Mouse (Mus musculus) hindbrain, embryonic 10.5 days (tissue): Measurements from ENCODE around the gene Cbfb. TPM values are rescaled to one million over a fixed set of nuclear protein-coding genes. Genes with fewer than 3 reads are reported as not detected.

Experiments
- DNase-seq: peaks from one replicate; pipeline ENCODE4 v3.0.0-alpha.2; 2017; ENCODE audit warnings: low spot score
- H3K27ac ChIP-seq: fragments of 300-500 bp; sonication (generic); 2 replicates; pipeline ENCODE4 v1.5.1; 2016; ENCODE audit warnings: mild to moderate bottlenecking, moderate library complexity
- H3K27me3 ChIP-seq: fragments of 300-500 bp; sonication (generic); 2 replicates; pipeline ENCODE4 v1.6.1; 2016; ENCODE audit warnings: mild to moderate bottlenecking; ENCODE audit not compliant: poor library complexity, insufficient read depth, severe bottlenecking
- H3K36me3 ChIP-seq: fragments of 300-500 bp; sonication (generic); 2 replicates; pipeline ENCODE4 v1.6.1; 2016; ENCODE audit warnings: mild to moderate bottlenecking, moderate library complexity
- H3K4me1 ChIP-seq: fragments of 300-500 bp; sonication (generic); replicated peaks from 2 replicates; pipeline ENCODE4 v1.6.1; 2016; ENCODE audit warnings: mild to moderate bottlenecking
- H3K4me3 ChIP-seq: fragments of 300-500 bp; sonication (generic); 2 replicates; pipeline ENCODE4 v1.5.1; 2016; ENCODE audit warnings: mild to moderate bottlenecking, moderate library complexity
- H3K9me3 ChIP-seq: fragments of 300-500 bp; sonication (generic); 2 replicates; pipeline ENCODE4 v1.6.1; 2016; ENCODE audit warnings: mild to moderate bottlenecking, moderate library complexity
- WGBS: fragments of 180-500 bp; shearing (Covaris S2); methylation state at CpG from one replicate; pipeline ENCODE4 v1.1.7; 2016; 5-methylcytosine and 5-hydroxymethylcytosine counted together
- polyA plus RNA-seq: library from polyadenylated mRNA; unstranded; fragments of >200 nt; fragmentation: Nextera tagmentation; extraction: Ambion mirVana; gene quantifications from 2 replicates; pipeline ENCODE4 v1.2.1, GENCODE M21; 2016

Gene Cbfb
- polyA plus RNA-seq, 1 experiment from 2014 or later, result 42.1 TPM

- peaks cover 7% of the 10 kb centered on the region; the same call in 1 of the 2 replicates for H3K9me3 ChIP-seq
These were observed 89.3 kb downstream of the Cbfb start for GRCm38 (mm10) chr8:105259721-105260320.

GRCm38 (mm10) chr8:105260371-105261099 is 90.1 kb downstream of the Cbfb start:
- H3K36me3 ChIP-seq, result no peaks in the 10 kb centered on the region
- H3K27me3 ChIP-seq, result peaks cover 100% of the 10 kb centered on the region
- H3K4me3 ChIP-seq, result no peak overlapping the region
- no peak for DNase-seq
- H3K4me1 ChIP-seq, result peaks cover 31% of the 10 kb centered on the region
- WGBS, result 61% methylated on average over 7 of the region's 7 CpGs
- H3K27ac ChIP-seq, result no peak overlapping the region
- peaks cover 7% of the 10 kb centered on the region; the same call in 1 of the 2 replicates for H3K9me3 ChIP-seq

More at GRCm38 (mm10) chr8:105259721-105260320, 89.3 kb downstream of the Cbfb start:
- peak overlapping the region; percentile 51 for H3K4me3 ChIP-seq
- H3K27me3 ChIP-seq, result peaks cover 100% of the 10 kb centered on the region
- H3K4me1 ChIP-seq, result peaks cover 34% of the 10 kb centered on the region
- H3K36me3 ChIP-seq, result no peaks in the 10 kb centered on the region
- WGBS, result 4% methylated on average over 30 of the region's 30 CpGs
- DNase-seq, result peak; percentile 84
- H3K27ac ChIP-seq, result no peak overlapping the region

GRCm38 (mm10) chr8:105261326-105261980 is 91.0 kb downstream of the Cbfb start:
- Histone ChIP-seq H3K4me3 (no peak overlapping the region), H3K27me3 (peaks cover 100% of the 10 kb centered on the region), H3K9me3 (peaks cover 12% of the 10 kb centered on the region), H3K27ac (no peak overlapping the region), H3K4me1 (peaks cover 30% of the 10 kb centered on the region), H3K36me3 (no peaks in the 10 kb centered on the region)
- no peak for DNase-seq
- WGBS, result 86% methylated on average over 12 of the region's 12 CpGs

- no peak for DNase-seq
- H3K4me3 ChIP-seq, result peak overlapping the region; percentile 74; the same call in 1 of the 2 replicates
- H3K4me1 ChIP-seq, result peaks cover 39% of the 10 kb centered on the region
- H3K27me3 ChIP-seq, result peaks cover 100% of the 10 kb centered on the region
- H3K27ac ChIP-seq, result no peak overlapping the region
- peaks cover 13% of the 10 kb centered on the region for H3K9me3 ChIP-seq
- H3K36me3 ChIP-seq, result no peaks in the 10 kb centered on the region
- WGBS, result 42% methylated on average over 16 of the region's 16 CpGs
These were observed 92.9 kb downstream of the Cbfb start for GRCm38 (mm10) chr8:105263244-105263912.

- H3K4me1 ChIP-seq, result peaks cover 39% of the 10 kb centered on the region
- DNase-seq, result peak; percentile 76
- WGBS, result 1% methylated on average over 54 of the region's 54 CpGs
- peak within 1 kb of the TSS; percentile 74 for H3K4me3 ChIP-seq
- H3K9me3 ChIP-seq, result peaks cover 13% of the 10 kb centered on the region
- no peaks in the 10 kb centered on the region for H3K36me3 ChIP-seq
- peaks cover 100% of the 10 kb centered on the region for H3K27me3 ChIP-seq
- H3K27ac ChIP-seq, result peak within 1 kb of the TSS; percentile 56
These were observed 93.8 kb downstream of the Cbfb start, which contains the start of the genes Tradd and Fbxl8 for GRCm38 (mm10) chr8:105264024-105264982. Gene Tradd (minus strand): TSS chr8:105264609. Gene Fbxl8 (plus strand): TSS chr8:105264648.

- no peak overlapping the region for H3K27ac ChIP-seq
- DNase-seq, result no peak
- H3K36me3 ChIP-seq, result no peaks in the 10 kb centered on the region
- peaks cover 39% of the 10 kb centered on the region for H3K4me1 ChIP-seq
- H3K4me3 ChIP-seq, result peak overlapping the region; percentile 74
- H3K9me3 ChIP-seq, result peaks cover 13% of the 10 kb centered on the region
- WGBS, result 16% methylated on average over 10 of the region's 10 CpGs
- peaks cover 100% of the 10 kb centered on the region for H3K27me3 ChIP-seq
These were observed 94.7 kb downstream of the Cbfb start for GRCm38 (mm10) chr8:105265128-105265527.

- peaks cover 9% of the 10 kb centered on the region for H3K9me3 ChIP-seq
- WGBS, result 6% methylated on average over 13 of the region's 13 CpGs
- peaks cover 100% of the 10 kb centered on the region for H3K27me3 ChIP-seq
- no peak for DNase-seq
- peaks cover 50% of the 10 kb centered on the region for H3K4me1 ChIP-seq
- no peaks in the 10 kb centered on the region for H3K36me3 ChIP-seq
- no peak overlapping the region for H3K27ac ChIP-seq
- H3K4me3 ChIP-seq, result no peak overlapping the region
These were observed 96.3 kb downstream of the Cbfb start for GRCm38 (mm10) chr8:105266775-105267174.

Other genes starting within 250 kb of the Cbfb start
- gene Ces2e, start 244.4 kb upstream of the Cbfb start, polyA plus RNA-seq, result not detected in 2 replicates
- gene Ces2f, start 223.3 kb upstream of the Cbfb start, polyA plus RNA-seq, result not detected in 2 replicates
- not detected in 2 replicates for gene Ces2g, start 209.0 kb upstream of the Cbfb start, polyA plus RNA-seq
- not detected in 2 replicates for gene Ces2h, start 169.8 kb upstream of the Cbfb start, polyA plus RNA-seq
- not detected in 2 replicates for gene Ces3a, start 122.1 kb upstream of the Cbfb start, polyA plus RNA-seq
- not detected in 2 replicates for gene Ces3b, start 86.9 kb upstream of the Cbfb start, polyA plus RNA-seq
- gene Ces4a, start 38.9 kb upstream of the Cbfb start, polyA plus RNA-seq, result not detected in 2 replicates
- gene D230025D16Rik, start 54.5 kb downstream of the Cbfb start, polyA plus RNA-seq, result 27.0 and 27.1 TPM in 2 replicates
- 2.6 and 3.3 TPM in 2 replicates for gene B3gnt9, start 84.5 kb downstream of the Cbfb start, polyA plus RNA-seq
- 15.4 and 16.3 TPM in 2 replicates for gene Tradd, start 93.9 kb downstream of the Cbfb start, polyA plus RNA-seq
- gene Fbxl8, start 94.0 kb downstream of the Cbfb start, polyA plus RNA-seq, result 1.0 and 1.6 TPM in 2 replicates
- gene Hsf4, start 99.1 kb downstream of the Cbfb start, polyA plus RNA-seq, result 0.09 and 0.20 TPM in 2 replicates
- 1.2 and 2.1 TPM in 2 replicates for gene Nol3, start 105.5 kb downstream of the Cbfb start, polyA plus RNA-seq
- gene 4931428F04Rik, start 119.2 kb downstream of the Cbfb start, polyA plus RNA-seq, result 26.5 and 43.8 TPM in 2 replicates
- 12.4 and 15.2 TPM in 2 replicates for gene Exoc3l, start 125.4 kb downstream of the Cbfb start, polyA plus RNA-seq
- gene E2f4, start 127.0 kb downstream of the Cbfb start, polyA plus RNA-seq, result 120 and 128 TPM in 2 replicates
- gene Elmo3, start 134.9 kb downstream of the Cbfb start, polyA plus RNA-seq, result 2.1 and 2.9 TPM in 2 replicates
- gene Lrrc29, start 155.6 kb downstream of the Cbfb start, polyA plus RNA-seq, result 1.2 and 1.3 TPM in 2 replicates
- 110 and 113 TPM in 2 replicates for gene Tmem208, start 155.7 kb downstream of the Cbfb start, polyA plus RNA-seq
- gene Fhod1, start 177.3 kb downstream of the Cbfb start, polyA plus RNA-seq, result 2.4 and 2.8 TPM in 2 replicates
- gene Slc9a5, start 178.2 kb downstream of the Cbfb start, polyA plus RNA-seq, result 4.1 and 4.3 TPM in 2 replicates
- 0.52 and 0.75 TPM in 2 replicates for gene Plekhg4, start 202.6 kb downstream of the Cbfb start, polyA plus RNA-seq
- gene Kctd19, start 242.8 kb downstream of the Cbfb start, polyA plus RNA-seq, result 0.12 TPM in 1 of 2 replicates, not detected in the other
- gene Lrrc36, start 242.9 kb downstream of the Cbfb start, polyA plus RNA-seq, result 1.8 and 2.5 TPM in 2 replicates